In genomic region chr14:69523001-69523400, GRCm38 (mm10) we compare ENCODE assay signal across 19 mouse cellular contexts. TPM values are rescaled to one million over a fixed set of nuclear protein-coding genes. Genes with fewer than 3 reads are reported as not detected.
"Had no signal": no experiment of that assay in that cellular context is flagged by ENCODE, and none has a peak within 500 bp of the region (broad histone marks: within the 10 kb centered on the region; RNA-seq: fewer than 3 reads in every experiment).

No protein-coding gene starts in this region.

RNA-seq across cellular contexts. Expression of gene Gm27179, which starts 10.7 kb away (rescaled TPM):
- total RNA-seq: layer of hippocampus, adult 8-10 months; layer of hippocampus, postnatal 10 days; layer of hippocampus, postnatal 36 days; left cerebral cortex, adult 2 months; left cerebral cortex, postnatal 36 days; liver, adult 2 months had no signal
- polyA plus RNA-seq: inflammation-experienced regulatory T-cells, adult 6 months; kidney, embryonic 15.5 days; limb, embryonic 11.5 days; limb, embryonic 14.5 days; liver, adult 2 months; lung, embryonic 14.5 days; lung, postnatal 0 days; macrophage; midbrain, embryonic 12.5 days; midbrain, embryonic 15.5 days; neural tube, embryonic 12.5 days; neural tube, embryonic 15.5 days; stomach, embryonic 14.5 days; thymus, postnatal 0 days had no signal

RNA-seq across cellular contexts. Expression of gene Gm16867, which starts 19.8 kb away (rescaled TPM):
- total RNA-seq: liver, adult 2 months had no signal
- polyA plus RNA-seq: kidney, embryonic 15.5 days; limb, embryonic 11.5 days; limb, embryonic 14.5 days; lung, embryonic 14.5 days; lung, postnatal 0 days; midbrain, embryonic 12.5 days; midbrain, embryonic 15.5 days; neural tube, embryonic 12.5 days; neural tube, embryonic 15.5 days; stomach, embryonic 14.5 days; thymus, postnatal 0 days had no signal
